ENCODE assay signal across 11 mouse cellular contexts in genomic region chr12:54999016-54999690, GRCm38 (mm10). TPM values are rescaled to one million over a fixed set of nuclear protein-coding genes. Genes with fewer than 3 reads are reported as not detected.
DNase-seq lines count a peak whose midpoint lies in the region; ATAC-seq lines count a peak whose summit lies in the region.
"Had no signal": no experiment of that assay in that cellular context is flagged by ENCODE, and none has a peak within 500 bp of the region (broad histone marks: within the 10 kb centered on the region; RNA-seq: fewer than 3 reads in every experiment).

No protein-coding gene starts in this region.

- no peaks in the 10 kb centered on the region for H3K9me3 ChIP-seq in liver, embryonic 13.5 days (replicated peaks)
- H3K9me3 ChIP-seq: embryonic facial prominence, embryonic 15.5 days had no signal

- WGBS in liver, embryonic 13.5 days (ENCODE audit: insufficient replicate concordance) = 41% methylated on average over 14 of the region's 14 CpGs

- H3K36me3 ChIP-seq in liver, embryonic 13.5 days = no peaks in the 10 kb centered on the region
- H3K36me3 ChIP-seq: embryonic facial prominence, embryonic 15.5 days had no signal

- peak overlapping the region; percentile 3; the same call in 1 of the 2 replicates for H3K4me2 ChIP-seq in liver, embryonic 13.5 days
- H3K4me2 ChIP-seq: embryonic facial prominence, embryonic 15.5 days had no signal

- H3K4me1 ChIP-seq in liver, embryonic 13.5 days (replicated peaks) = peaks cover 6% of the 10 kb centered on the region; the same call in 1 of the 2 replicates
- H3K4me1 ChIP-seq: embryonic facial prominence, embryonic 15.5 days had no signal

- no peak overlapping the region for H3K27ac ChIP-seq in liver, embryonic 13.5 days
- H3K27ac ChIP-seq: embryonic facial prominence, embryonic 15.5 days had no signal

- no peaks in the 10 kb centered on the region for H3K27me3 ChIP-seq in liver, embryonic 13.5 days
- H3K27me3 ChIP-seq: embryonic facial prominence, embryonic 15.5 days had no signal

- peak; percentile 43; the same call in 1 of the 2 replicates for ATAC-seq in liver, embryonic 13.5 days (ENCODE audit: low read depth)

- no peak overlapping the region for H3K4me3 ChIP-seq in liver, embryonic 13.5 days (replicated peaks)
- H3K4me3 ChIP-seq: embryonic facial prominence, embryonic 15.5 days had no signal

- peak; percentile 36 to 51 for DNase-seq in adrenal gland, adult (ENCODE audit: inconsistent age in 2 of 2, low spot score in 1 of 2)
- no peak for DNase-seq in adrenal gland, postnatal 4 days (ENCODE audit: low spot score in 2 of 2)
- DNase-seq in c-Kit-positive CD71-negative TER-119-negative erythroid progenitor cells, embryonic 14.5 days (ENCODE audit: low read depth) = peak; percentile 60
- DNase-seq in liver, embryonic 13.5 days = no peak
- DNase-seq in spleen, adult 18-20 months = peak; percentile 73 to 87
- DNase-seq in retina, embryonic 14.5 days (ENCODE audit: low spot score) = no peak
- DNase-seq in cerebellum, postnatal 25 days = no peak
- DNase-seq in frontal cortex, postnatal 36 days (ENCODE audit: low spot score in 2 of 2) = no peak

- 0 out of 2 replicates have a peak overlapping the region, but pooled peaks have one; percentile 3 for H3K9ac ChIP-seq in liver, embryonic 13.5 days
- H3K9ac ChIP-seq: embryonic facial prominence, embryonic 15.5 days had no signal

RNA-seq across cellular contexts. Expression of gene Gm20403, which starts 12.8 kb away (rescaled TPM):
- total RNA-seq in adrenal gland, postnatal 4 days (2021) = not detected
- polyA plus RNA-seq in liver, embryonic 13.5 days (2015; fragmentation: Nextera tagmentation; extraction: Ambion mirVana) = not detected in 2 replicates
- total RNA-seq: left cerebral cortex, postnatal 25 days had no signal
- polyA plus RNA-seq: C2C12; embryonic facial prominence, embryonic 15.5 days had no signal

RNA-seq across cellular contexts. Expression of gene Baz1a, which starts 15.0 kb away (rescaled TPM):
- 10 to 100 TPM; 16.4 to 21.4 TPM for total RNA-seq in adrenal gland, postnatal 4 days (2021)
- polyA plus RNA-seq in liver, embryonic 13.5 days (2015; fragmentation: Nextera tagmentation; extraction: Ambion mirVana) = 32.3 and 38.0 TPM in 2 replicates

Comparison
In these comparisons a context has a peak if more than half of its experiments do, and no peak if none do; other contexts are left out.
1. DNase-seq: peak in adrenal gland, adult (2 of 2), c-Kit-positive CD71-negative TER-119-negative erythroid progenitor cells, embryonic 14.5 days (single experiment) and spleen, adult 18-20 months (2 of 2); none in adrenal gland, postnatal 4 days (0 of 2), liver, embryonic 13.5 days (single experiment), retina, embryonic 14.5 days (single experiment), cerebellum, postnatal 25 days (0 of 2) and frontal cortex, postnatal 36 days (0 of 2).